Mouse (Mus musculus) brain, adult 2 months (tissue): ENCODE results near the gene Tbx21.
A peak's percentile ranks its signal among the peaks of the same experiment; 100 is the strongest.

Experiments used
- DNase-seq: peaks from one replicate; pipeline ENCODE4 v3.0.0; 2011; ENCODE audit warnings: low read depth, low spot score

The Tbx21 gene

GRCm38 (mm10) chr11:97114671-97115601, at the start of gene Tbx21:
Tbx21 (minus strand) TSS chr11:97115331.
- no peak for DNase-seq

GRCm38 (mm10) chr11:97160341-97160740, 45.2 kb upstream of the Tbx21 start:
- DNase-seq, result peak; percentile 53

- no peak for DNase-seq
These were observed 41.9 kb upstream of the Tbx21 start for GRCm38 (mm10) chr11:97156999-97157398.

GRCm38 (mm10) chr11:97152662-97153287, 37.6 kb upstream of the Tbx21 start:
- peak; percentile 68 for DNase-seq

- peak; percentile 52 for DNase-seq
These were observed 36.9 kb upstream of the Tbx21 start for GRCm38 (mm10) chr11:97152023-97152426.

- DNase-seq, result no peak
These were observed 36.2 kb upstream of the Tbx21 start, which contains the start of gene Tbkbp1 for GRCm38 (mm10) chr11:97151343-97151801. Tbkbp1 (minus strand) TSS chr11:97151495.

- DNase-seq, result peak; percentile 94
These were observed 35.5 kb upstream of the Tbx21 start for GRCm38 (mm10) chr11:97150411-97151330.

- DNase-seq, result peak; percentile 69
These were observed 34.9 kb upstream of the Tbx21 start for GRCm38 (mm10) chr11:97149995-97150410.

GRCm38 (mm10) chr11:97149026-97149425, 33.9 kb upstream of the Tbx21 start:
- no peak for DNase-seq

GRCm38 (mm10) chr11:97148591-97148990, 33.5 kb upstream of the Tbx21 start:
- DNase-seq, result no peak

- DNase-seq, result no peak
These were observed 32.2 kb upstream of the Tbx21 start for GRCm38 (mm10) chr11:97147333-97147732.

- DNase-seq, result peak; percentile 80
These were observed 31.6 kb upstream of the Tbx21 start for GRCm38 (mm10) chr11:97146724-97147123.

GRCm38 (mm10) chr11:97145951-97146350, 30.8 kb upstream of the Tbx21 start:
- DNase-seq, result no peak

GRCm38 (mm10) chr11:97145320-97145719, 30.2 kb upstream of the Tbx21 start:
- DNase-seq, result no peak

GRCm38 (mm10) chr11:97143196-97143900, 28.2 kb upstream of the Tbx21 start:
- DNase-seq, result no peak

- DNase-seq, result no peak
These were observed 27.1 kb upstream of the Tbx21 start for GRCm38 (mm10) chr11:97142159-97142608.

- DNase-seq, result no peak
These were observed 25.7 kb upstream of the Tbx21 start for GRCm38 (mm10) chr11:97140811-97141210.

- no peak for DNase-seq
These were observed 24.1 kb upstream of the Tbx21 start for GRCm38 (mm10) chr11:97139256-97139655.

GRCm38 (mm10) chr11:97138554-97139226, 23.6 kb upstream of the Tbx21 start:
- DNase-seq, result peak; percentile 54

GRCm38 (mm10) chr11:97133270-97133669, 18.1 kb upstream of the Tbx21 start:
- no peak for DNase-seq
